Mouse (Mus musculus): ENCODE data around the gene Mindy2. TPM values are rescaled to one million over a fixed set of nuclear protein-coding genes. Genes with fewer than 3 reads are reported as not detected.
"Not testable (repeated sequence)": the region's sequence is repeated elsewhere in the genome, so short reads cannot be mapped to it uniquely, and the experiment has no call there.

Mindy2 gene
- total RNA-seq, 2 experiments from 2014 or later, result 12.3 to 14.4 TPM

- no peak for DNase-seq
- intact Hi-C loops (cut with DNase I; ENCODE audit: low total_unique reads), result no loop called here
Observed at GRCm38 (mm10) chr9:70602186-70602845, 54.7 kb downstream of the Mindy2 start.

GRCm38 (mm10) chr9:70598271-70598670 is 58.7 kb downstream of the Mindy2 start:
- DNase-seq, result no peak
- intact Hi-C loops (cut with DNase I; ENCODE audit: low total_unique reads), result no loop called here

- DNase-seq, result no peak
- intact Hi-C loops (cut with DNase I; ENCODE audit: low total_unique reads), result no loop called here
Observed at GRCm38 (mm10) chr9:70591486-70591885, 65.5 kb downstream of the Mindy2 start.

GRCm38 (mm10) chr9:70590775-70591174 is 66.2 kb downstream of the Mindy2 start:
- no peak for DNase-seq
- intact Hi-C loops (cut with DNase I; ENCODE audit: low total_unique reads), result no loop called here

- no peak for DNase-seq
- intact Hi-C loops (cut with DNase I; ENCODE audit: low total_unique reads), result no loop called here
Observed at GRCm38 (mm10) chr9:70587171-70587570, 69.8 kb downstream of the Mindy2 start.

- no peak for DNase-seq
- intact Hi-C loops (cut with DNase I; ENCODE audit: low total_unique reads), result no loop called here
Observed at GRCm38 (mm10) chr9:70585172-70585571, 71.8 kb downstream of the Mindy2 start.

GRCm38 (mm10) chr9:70584641-70585040 is 72.3 kb downstream of the Mindy2 start:
- intact Hi-C loops (cut with DNase I; ENCODE audit: low total_unique reads), result no loop called here

GRCm38 (mm10) chr9:70580956-70581355 is 76.0 kb downstream of the Mindy2 start:
- intact Hi-C loops (cut with DNase I; ENCODE audit: low total_unique reads), result no loop called here
- DNase-seq, result no peak

More at GRCm38 (mm10) chr9:70584641-70585040, 72.3 kb downstream of the Mindy2 start:
- no peak for DNase-seq

- intact Hi-C loops (cut with DNase I; ENCODE audit: low total_unique reads), result no loop called here
- no peak for DNase-seq
Observed at GRCm38 (mm10) chr9:70578123-70578522, 78.9 kb downstream of the Mindy2 start.

- no peak for DNase-seq
Observed at GRCm38 (mm10) chr9:70570351-70570750, 86.6 kb downstream of the Mindy2 start.

GRCm38 (mm10) chr9:70567651-70568050 is 89.3 kb downstream of the Mindy2 start:
- intact Hi-C loops (cut with DNase I; ENCODE audit: low total_unique reads), result no loop called here
- no peak for DNase-seq

More at GRCm38 (mm10) chr9:70570351-70570750, 86.6 kb downstream of the Mindy2 start:
- intact Hi-C loops (cut with DNase I; ENCODE audit: low total_unique reads), result no loop called here

GRCm38 (mm10) chr9:70562825-70563224 is 94.1 kb downstream of the Mindy2 start:
- intact Hi-C loops (cut with DNase I; ENCODE audit: low total_unique reads), result no loop called here
- DNase-seq, result no peak

- no peak for DNase-seq
- intact Hi-C loops (cut with DNase I; ENCODE audit: low total_unique reads), result no loop called here
Observed at GRCm38 (mm10) chr9:70556796-70557195, 100.2 kb downstream of the Mindy2 start.

GRCm38 (mm10) chr9:70555431-70555830 is 101.5 kb downstream of the Mindy2 start:
- intact Hi-C loops (cut with DNase I; ENCODE audit: low total_unique reads), result no loop called here
- no peak for DNase-seq

- intact Hi-C loops (cut with DNase I; ENCODE audit: low total_unique reads); DNase-seq: not testable (repeated sequence)
Observed at GRCm38 (mm10) chr9:70552233-70552632, 104.7 kb downstream of the Mindy2 start.

GRCm38 (mm10) chr9:70551524-70551923 is 105.5 kb downstream of the Mindy2 start:
- no peak for DNase-seq
- intact Hi-C loops (cut with DNase I; ENCODE audit: low total_unique reads), result no loop called here

Other genes with a start within 250 kb of the Mindy2 start
- 1 to 10 TPM; 5.3 TPM for gene Ccnb2, start 235.6 kb downstream of the Mindy2 start, total RNA-seq (2021)
- 10 to 100 TPM; 12.4 to 13.6 TPM for gene Rnf111, start 153.4 kb downstream of the Mindy2 start, total RNA-seq (2021)
- gene Sltm, start 114.4 kb downstream of the Mindy2 start, total RNA-seq (2021), result 10 to 100 TPM; 15.8 to 16.6 TPM
- under 1 TPM; 0.22 to 0.37 TPM for gene Gm10642, start 923 bp downstream of the Mindy2 start, total RNA-seq (2021)
- gene Adam10, start 21.8 kb upstream of the Mindy2 start, total RNA-seq (2021), result 10 to 100 TPM; 26.4 to 35.9 TPM

Measured in gastrocnemius, postnatal 14 days (tissue).